Mouse (Mus musculus): ENCODE measurements at regions not wholly inside any gene's neighbourhood (a gene's known extent, or its start where the extent isn't known, plus 50 kb on each side); places are given as distances from the start of the nearest gene placed in this dataset.

DNA sequence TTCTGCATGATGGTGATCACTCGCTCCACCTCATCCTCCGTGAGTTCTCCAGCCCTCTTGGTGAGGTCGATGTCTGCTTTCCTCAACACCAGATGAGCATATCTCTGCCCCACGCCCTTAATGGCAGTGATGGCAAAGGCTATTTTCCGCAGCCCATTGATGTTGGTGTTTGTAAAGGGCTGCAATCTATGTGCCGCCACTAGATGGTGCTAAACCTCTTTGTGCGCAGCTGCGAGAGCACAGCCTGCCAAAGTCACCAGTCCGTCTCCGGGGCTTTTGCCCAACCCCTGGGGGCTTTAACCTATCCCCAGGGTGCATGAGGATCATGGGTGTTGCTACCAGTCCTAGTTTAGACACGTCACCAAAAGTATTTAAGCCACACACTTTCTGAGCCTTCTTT, 140.9 kb upstream of the Cts3 start:
- DNase-seq = peak in 1 of 2 experiments; percentile 4

DNA sequence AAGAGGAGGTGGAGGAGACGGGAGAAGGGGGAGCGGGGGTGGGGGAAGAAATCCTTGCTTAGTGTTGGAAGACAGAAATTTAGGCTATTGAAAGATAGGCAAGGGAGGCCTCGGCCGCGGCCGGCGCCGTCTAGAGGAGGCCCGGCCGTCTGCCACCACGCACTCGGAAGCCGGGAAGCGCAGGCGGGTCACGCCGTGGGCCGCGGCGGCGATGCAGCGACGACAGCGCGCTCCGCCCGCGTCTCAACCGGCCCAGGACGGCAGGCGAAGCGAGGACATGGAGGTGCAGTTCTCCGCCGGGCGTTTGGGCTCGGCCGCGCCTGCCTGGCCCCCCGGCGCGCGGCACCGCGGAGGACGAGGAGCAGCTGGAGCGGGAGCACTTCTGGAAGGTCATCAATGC, 95.8 kb upstream of the Cts3 start:
- no peak for DNase-seq
